Mouse (Mus musculus) embryonic facial prominence, embryonic 11.5 days (tissue): Measurements from ENCODE around the gene Ppm1l. TPM values are rescaled to one million over a fixed set of nuclear protein-coding genes. Genes with fewer than 3 reads are reported as not detected.

Source experiments
- ATAC-seq: fragments of 200-750 bp; cut with Nextera tagmentation; replicated peaks from 2 replicates; pipeline ENCODE4 v1.8.0; 2017; ENCODE audit warnings: low read depth; ENCODE audit not compliant: insufficient number of reproducible peaks, low FRiP score, low TSS enrichment
- DNase-seq: peaks from one replicate; pipeline ENCODE4 v3.0.0-alpha.2; 2015; ENCODE audit warnings: low spot score
- H3K27ac ChIP-seq: fragments of 300-500 bp; sonication (generic); replicated peaks from 2 replicates; pipeline ENCODE4 v1.5.1; 2014; ENCODE audit warnings: mild to moderate bottlenecking, low read depth, low read length, control low read depth
- H3K27me3 ChIP-seq: fragments of 300-500 bp; sonication (generic); 2 replicates; pipeline ENCODE4 v1.6.1; 2014; ENCODE audit warnings: mild to moderate bottlenecking, low read length, moderate library complexity, mixed read lengths; ENCODE audit not compliant: control insufficient read depth, insufficient read depth
- H3K36me3 ChIP-seq: fragments of 300-500 bp; sonication (generic); replicated peaks from 2 replicates; pipeline ENCODE4 v1.6.1; 2014; ENCODE audit warnings: low read depth, mild to moderate bottlenecking, low read length, moderate library complexity, mixed read lengths; ENCODE audit not compliant: control insufficient read depth, insufficient read depth
- H3K4me1 ChIP-seq: fragments of 300-500 bp; sonication (generic); 2 replicates; pipeline ENCODE4 v1.6.1; 2014; ENCODE audit warnings: low read length, mixed read lengths; ENCODE audit not compliant: control insufficient read depth, insufficient read depth
- H3K4me2 ChIP-seq: fragments of 300-500 bp; sonication (generic); 2 replicates; pipeline ENCODE4 v1.6.1; 2014; ENCODE audit warnings: low read depth, mild to moderate bottlenecking, control low read depth, low read length, moderate library complexity
- H3K4me3 ChIP-seq: fragments of 300-500 bp; sonication (generic); 2 replicates; pipeline ENCODE4 v1.5.1; 2014; ENCODE audit warnings: low read depth, low read length, control low read depth
- H3K9ac ChIP-seq: fragments of 300-500 bp; sonication (generic); replicated peaks from 2 replicates; pipeline ENCODE4 v1.6.1; 2014; ENCODE audit warnings: mild to moderate bottlenecking, control low read depth, low read length
- H3K9me3 ChIP-seq: fragments of 300-500 bp; sonication (generic); replicated peaks from 2 replicates; pipeline ENCODE4 v1.6.1; 2016; ENCODE audit warnings: mild to moderate bottlenecking, low read length, inconsistent platforms, mixed read lengths; ENCODE audit not compliant: control insufficient read depth
- WGBS: fragments of 180-500 bp; shearing (Covaris S2); extraction: QIAGEN DNeasy Blood & Tissue Kit; methylation state at CpG from one replicate; pipeline ENCODE4 v1.1.7; 2014; 5-methylcytosine and 5-hydroxymethylcytosine counted together
- polyA plus RNA-seq: library from polyadenylated mRNA; unstranded; fragments of >200 nt; fragmentation: Nextera tagmentation; extraction: Ambion mirVana; gene quantifications from 2 replicates; pipeline ENCODE4 v1.2.1, GENCODE M21; 2014

The Ppm1l gene
- polyA plus RNA-seq, 1 experiment from 2014 or later = 9.3 TPM

DNA sequence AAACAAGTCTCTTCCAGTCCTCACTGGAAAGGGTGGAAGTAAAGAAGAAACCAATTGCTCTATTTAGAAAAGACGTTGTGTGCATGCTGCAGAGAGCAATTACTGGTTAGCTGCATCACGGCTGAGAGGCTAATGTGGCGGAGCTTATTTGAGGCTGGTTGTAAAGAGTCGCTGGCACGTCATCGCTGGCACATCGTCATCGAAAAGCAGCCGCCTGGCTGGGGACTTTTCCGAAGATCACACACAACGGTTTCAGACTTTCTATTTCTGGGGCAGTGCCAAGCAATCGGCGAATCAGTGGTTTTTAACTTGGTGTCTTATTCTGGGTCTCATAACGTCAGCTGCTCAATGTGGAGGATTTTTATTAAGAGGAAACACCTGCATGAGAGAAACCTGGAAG, 26.8 kb upstream of the Ppm1l start:
- Histone ChIP-seq H3K4me2 (no peak overlapping the region), H3K9me3 (no peaks in the 10 kb centered on the region), H3K4me1 (no peaks in the 10 kb centered on the region), H3K4me3 (no peak overlapping the region), H3K27ac (no peak overlapping the region), H3K27me3 (no peaks in the 10 kb centered on the region), H3K36me3 (no peaks in the 10 kb centered on the region), H3K9ac (no peak overlapping the region)
- no peak for ATAC-seq
- no peak for DNase-seq
- 87% methylated on average over 14 of the region's 14 CpGs for whole genome bisulfite sequencing

DNA sequence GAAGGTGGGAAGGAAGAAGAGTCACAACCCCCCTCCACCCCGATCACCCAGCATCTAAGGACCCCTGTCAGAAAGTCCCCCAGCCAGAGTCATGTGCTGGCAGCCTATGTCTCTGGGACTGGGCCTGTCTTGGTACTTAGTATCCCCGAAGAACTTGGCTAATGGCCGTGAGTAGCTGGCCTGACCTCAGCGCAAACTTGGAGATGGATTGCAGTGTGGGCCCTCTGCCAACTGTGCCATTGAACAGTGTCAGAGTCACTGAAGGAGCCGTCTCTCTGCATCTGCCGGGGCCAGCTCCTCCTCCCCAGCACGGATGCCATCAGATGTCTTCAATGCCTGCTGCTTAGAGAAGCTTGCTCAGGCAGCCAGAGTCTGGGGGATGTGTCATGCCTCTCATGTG, 26.4 kb upstream of the Ppm1l start:
- no peaks in the 10 kb centered on the region for H3K27me3 ChIP-seq
- H3K9ac ChIP-seq = no peak overlapping the region
- 90% methylated on average over 7 of the region's 7 CpGs for WGBS
- H3K27ac ChIP-seq = no peak overlapping the region
- no peaks in the 10 kb centered on the region for H3K4me1 ChIP-seq
- no peak overlapping the region for H3K4me2 ChIP-seq
- ATAC-seq = no peak
- DNase-seq = no peak
- no peak overlapping the region for H3K4me3 ChIP-seq
- no peaks in the 10 kb centered on the region for H3K36me3 ChIP-seq
- H3K9me3 ChIP-seq = no peaks in the 10 kb centered on the region

DNA sequence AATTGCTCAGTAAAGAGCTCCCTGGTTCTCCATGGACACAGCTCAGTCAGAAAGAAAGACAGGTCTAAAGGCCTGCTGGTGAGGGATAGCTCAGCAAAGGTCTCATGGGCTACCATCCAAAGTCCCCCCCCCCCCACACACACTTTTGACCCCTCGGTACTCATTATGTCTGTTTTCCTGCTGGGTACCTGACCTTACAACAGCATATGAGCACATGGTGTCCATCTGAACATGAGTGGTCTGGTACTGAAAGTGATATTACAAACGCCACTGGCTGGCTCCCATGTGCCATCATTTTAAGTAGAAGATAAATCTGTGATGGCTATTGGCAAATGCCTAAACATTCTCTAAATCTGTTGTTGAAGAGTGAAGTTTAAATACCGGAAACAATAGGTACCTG, 25.8 kb upstream of the Ppm1l start:
- no peak for DNase-seq
- no peaks in the 10 kb centered on the region for H3K4me1 ChIP-seq
- 80% methylated on average over 3 of the region's 3 CpGs for WGBS
- H3K4me2 ChIP-seq = no peak overlapping the region
- ATAC-seq = no peak
- H3K4me3 ChIP-seq = no peak overlapping the region
- H3K27ac ChIP-seq = no peak overlapping the region
- H3K27me3 ChIP-seq = no peaks in the 10 kb centered on the region
- H3K9ac ChIP-seq = no peak overlapping the region
- H3K9me3 ChIP-seq = no peaks in the 10 kb centered on the region
- H3K36me3 ChIP-seq = no peaks in the 10 kb centered on the region

DNA sequence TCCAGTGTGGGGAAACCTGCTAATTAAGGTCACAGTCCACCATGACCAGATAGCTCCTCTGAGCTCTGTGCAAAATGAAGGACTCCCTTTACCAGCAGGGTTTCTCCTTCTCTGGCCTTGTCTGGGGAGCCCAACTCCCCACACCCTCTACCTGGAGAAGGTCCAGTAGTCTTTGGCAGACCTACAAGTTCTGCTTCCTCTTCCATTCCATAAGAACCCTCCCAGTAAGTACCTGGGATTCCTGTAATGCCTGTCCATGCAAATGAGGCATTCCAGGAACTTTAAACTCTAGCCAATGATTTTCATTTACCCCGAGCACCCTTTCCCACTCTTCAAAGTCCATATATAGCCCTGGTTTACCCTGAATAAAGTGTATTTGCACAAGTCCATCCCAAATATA, 24.0 kb upstream of the Ppm1l start:
- no peaks in the 10 kb centered on the region for H3K9me3 ChIP-seq
- H3K36me3 ChIP-seq = no peaks in the 10 kb centered on the region
- ATAC-seq (no peak), DNase-seq (no peak)
- H3K4me2 ChIP-seq = no peak overlapping the region
- no peak overlapping the region for H3K4me3 ChIP-seq
- no peaks in the 10 kb centered on the region for H3K27me3 ChIP-seq
- no peaks in the 10 kb centered on the region for H3K4me1 ChIP-seq
- no peak overlapping the region for H3K27ac ChIP-seq
- H3K9ac ChIP-seq = no peak overlapping the region
- 79% methylated on average over 1 of the region's 1 CpGs for WGBS

DNA sequence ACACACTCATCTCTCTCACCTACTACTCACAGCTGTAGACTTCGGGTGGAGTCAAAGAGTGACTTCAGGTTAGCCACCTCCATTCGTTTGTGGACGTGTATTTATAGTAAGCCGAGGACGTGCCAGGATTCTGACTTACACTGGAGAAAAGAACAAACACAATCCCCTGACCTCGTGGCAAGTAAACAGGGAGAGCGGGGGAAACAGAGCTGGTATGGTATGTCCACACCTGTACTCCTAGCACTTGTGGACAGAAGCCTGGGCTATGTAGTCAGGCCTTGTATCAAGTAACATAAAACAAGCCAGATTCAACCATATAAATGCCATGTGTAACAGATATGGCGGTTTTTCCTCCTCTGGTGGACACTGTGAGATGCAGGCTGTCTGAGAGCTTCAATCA, 20.4 kb upstream of the Ppm1l start:
- H3K36me3 ChIP-seq = no peaks in the 10 kb centered on the region
- no peak overlapping the region for H3K9ac ChIP-seq
- H3K4me3 ChIP-seq = no peak overlapping the region
- H3K27me3 ChIP-seq = no peaks in the 10 kb centered on the region
- no peak for ATAC-seq
- H3K9me3 ChIP-seq = no peaks in the 10 kb centered on the region
- no peak for DNase-seq
- WGBS = 80% methylated on average over 8 of the region's 8 CpGs
- H3K27ac ChIP-seq = no peak overlapping the region
- H3K4me2 ChIP-seq = no peak overlapping the region
- H3K4me1 ChIP-seq = no peaks in the 10 kb centered on the region

DNA sequence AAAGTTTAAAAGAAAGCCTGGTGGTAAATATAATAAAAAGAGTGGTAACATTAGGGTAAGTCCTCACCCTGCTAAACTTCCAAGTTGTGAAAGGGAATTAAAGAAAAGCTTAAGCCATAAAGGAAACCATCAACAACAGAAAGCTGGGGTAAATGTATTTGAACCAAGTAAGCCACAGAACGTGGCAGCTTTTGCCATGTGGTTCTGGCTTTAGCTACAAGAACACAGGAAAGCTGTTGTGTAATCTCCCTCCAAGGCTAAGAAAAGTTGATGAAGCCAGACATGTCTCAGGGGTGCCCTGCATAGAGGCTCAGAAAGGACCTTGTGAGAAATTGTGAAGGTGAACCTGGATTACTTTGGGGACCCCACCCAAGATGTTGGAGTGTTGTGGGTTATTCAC, 16.5 kb upstream of the Ppm1l start:
- Histone ChIP-seq H3K27ac (no peak overlapping the region), H3K9me3 (no peaks in the 10 kb centered on the region), H3K36me3 (no peaks in the 10 kb centered on the region), H3K4me3 (no peak overlapping the region), H3K4me1 (no peaks in the 10 kb centered on the region), H3K27me3 (no peaks in the 10 kb centered on the region), H3K4me2 (no peak overlapping the region), H3K9ac (no peak overlapping the region)
- WGBS = 87% methylated on average over 1 of the region's 1 CpGs
- DNase-seq (no peak), ATAC-seq (no peak)

DNA sequence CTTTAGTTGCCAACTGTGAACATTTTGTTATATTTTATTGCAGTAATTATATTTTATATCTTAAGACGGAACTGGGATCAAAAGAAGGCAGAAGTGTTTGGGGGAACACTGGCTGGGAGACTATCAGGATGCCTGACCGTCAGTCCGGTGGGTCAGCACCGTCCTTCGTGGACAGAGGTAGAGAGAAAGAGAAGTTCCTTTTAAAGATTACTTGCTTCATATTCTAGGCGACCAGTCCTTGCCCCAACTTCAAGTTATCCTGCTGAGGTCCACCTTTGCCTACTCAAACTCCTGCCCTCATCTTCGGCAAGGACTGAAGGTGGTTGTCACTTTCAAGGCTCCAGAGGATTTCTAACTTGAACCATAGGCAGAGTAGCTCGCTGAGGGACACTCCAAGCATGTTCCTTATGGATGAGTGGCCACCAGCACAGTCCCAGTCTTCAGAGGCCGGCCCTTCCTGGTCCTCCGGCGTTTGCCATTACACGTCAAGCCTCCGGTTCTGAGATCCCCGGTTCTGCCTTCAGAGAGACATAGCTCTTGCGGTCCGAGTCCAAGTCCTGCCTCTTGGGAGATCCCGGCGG, 761 bp upstream of the Ppm1l start:
- Histone ChIP-seq H3K27me3 (no peaks in the 10 kb centered on the region), H3K36me3 (no peaks in the 10 kb centered on the region), H3K4me2 (peak overlapping the region; percentile 81), H3K4me1 (no peaks in the 10 kb centered on the region), H3K9me3 (no peaks in the 10 kb centered on the region), H3K9ac (peak overlapping the region; percentile 78), H3K4me3 (peak overlapping the region; percentile 63), H3K27ac (peak overlapping the region; percentile 53)
- DNase-seq = no peak
- under 1% methylated on average over 18 of the region's 18 CpGs for WGBS
- peak; percentile 53 for ATAC-seq

DNA sequence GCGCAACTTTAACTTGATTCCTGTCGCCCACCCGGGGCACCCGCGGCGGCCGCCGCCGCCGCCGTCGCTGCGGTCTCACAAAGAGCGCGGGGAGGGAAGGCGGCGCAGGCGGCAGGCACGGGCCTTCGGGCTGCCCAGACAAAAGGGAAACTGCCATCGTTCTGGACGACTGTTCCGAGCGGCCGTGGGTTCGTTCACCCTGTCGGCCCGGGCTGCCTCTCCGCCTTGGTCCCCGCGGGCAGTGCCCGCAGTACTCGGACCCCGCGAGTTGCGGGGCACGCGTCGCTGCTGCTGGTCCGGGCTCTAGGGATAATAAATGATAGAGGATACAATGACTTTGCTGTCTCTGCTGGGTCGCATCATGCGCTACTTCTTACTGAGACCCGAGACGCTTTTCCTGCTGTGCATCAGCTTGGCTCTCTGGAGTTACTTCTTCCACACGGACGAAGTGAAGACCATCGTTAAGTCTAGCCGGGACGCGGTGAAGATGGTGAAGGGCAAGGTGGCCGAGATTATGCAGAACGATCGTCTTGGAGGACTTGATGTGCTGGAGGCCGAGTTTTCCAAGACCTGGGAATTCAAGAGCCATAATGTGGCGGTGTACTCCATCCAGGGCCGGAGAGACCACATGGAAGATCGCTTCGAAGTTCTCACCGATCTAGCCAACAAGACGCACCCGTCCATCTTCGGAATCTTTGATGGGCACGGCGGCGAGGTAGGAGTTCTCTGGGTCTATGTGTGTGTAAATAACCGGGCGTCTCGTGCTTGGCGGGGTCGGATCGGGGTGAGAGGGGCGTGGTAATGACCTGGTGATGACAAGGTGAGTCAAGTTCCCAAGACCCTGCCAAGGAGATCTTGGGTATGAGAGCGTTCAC, 827 bp downstream of the Ppm1l start:
- Histone ChIP-seq H3K27ac (no peak overlapping the region), H3K36me3 (no peaks in the 10 kb centered on the region), H3K4me1 (no peaks in the 10 kb centered on the region), H3K4me3 (peak overlapping the region; percentile 63), H3K9me3 (no peaks in the 10 kb centered on the region), H3K27me3 (no peaks in the 10 kb centered on the region), H3K9ac (peak overlapping the region; percentile 78), H3K4me2 (peak overlapping the region; percentile 81)
- DNase-seq (peak; percentile 62), ATAC-seq (peak; percentile 37)
- under 1% methylated on average over 73 of the region's 73 CpGs for WGBS
